Mouse (Mus musculus) neural tube, embryonic 13.5 days (tissue): ENCODE measurements around the gene Ky. TPM values are rescaled to one million over a fixed set of nuclear protein-coding genes. Genes with fewer than 3 reads are reported as not detected.

ENCODE experiments used
- ATAC-seq: fragments of 200-750 bp; cut with Nextera tagmentation; 2 replicates; pipeline ENCODE4 v1.8.0; 2017; ENCODE audit warnings: low read depth, mild to moderate bottlenecking, moderate TSS enrichment, moderate library complexity
- H3K27ac ChIP-seq: fragments of 300-500 bp; sonication (generic); replicated peaks from 2 replicates; pipeline ENCODE4 v1.5.1; 2015; ENCODE audit warnings: moderate library complexity, mild to moderate bottlenecking, inconsistent platforms
- H3K27me3 ChIP-seq: fragments of 300-500 bp; sonication (generic); 2 replicates; pipeline ENCODE4 v1.6.1; 2015; ENCODE audit warnings: mild to moderate bottlenecking, inconsistent platforms
- H3K36me3 ChIP-seq: fragments of 300-500 bp; sonication (generic); 2 replicates; pipeline ENCODE4 v1.6.1; 2015; ENCODE audit warnings: mild to moderate bottlenecking, inconsistent platforms
- H3K4me1 ChIP-seq: fragments of 300-500 bp; sonication (generic); replicated peaks from 2 replicates; pipeline ENCODE4 v1.6.1; 2015; ENCODE audit warnings: inconsistent platforms
- H3K4me2 ChIP-seq: fragments of 300-500 bp; sonication (generic); 2 replicates; pipeline ENCODE4 v1.6.1; 2015; ENCODE audit warnings: inconsistent platforms, mild to moderate bottlenecking, moderate library complexity
- H3K4me3 ChIP-seq: fragments of 300-500 bp; sonication (generic); 2 replicates; pipeline ENCODE4 v1.5.1; 2015; ENCODE audit warnings: mild to moderate bottlenecking, inconsistent platforms
- H3K9ac ChIP-seq: fragments of 300-500 bp; sonication (generic); 2 replicates; pipeline ENCODE4 v1.6.1; 2015; ENCODE audit warnings: moderate library complexity, mild to moderate bottlenecking, inconsistent platforms
- H3K9me3 ChIP-seq: fragments of 300-500 bp; sonication (generic); 2 replicates; pipeline ENCODE4 v1.6.1; 2016; ENCODE audit warnings: inconsistent platforms
- WGBS: fragments of 180-500 bp; shearing (Covaris S2); methylation state at CpG from one replicate; pipeline ENCODE4 v1.1.7; 2015; 5-methylcytosine and 5-hydroxymethylcytosine counted together
- polyA plus RNA-seq: library from polyadenylated mRNA; unstranded; fragments of >200 nt; fragmentation: Nextera tagmentation; extraction: Ambion mirVana; gene quantifications from 2 replicates; pipeline ENCODE4 v1.2.1, GENCODE M21; 2015

Gene Ky
- polyA plus RNA-seq, 1 experiment from 2014 or later, result 0.36 TPM

DNA sequence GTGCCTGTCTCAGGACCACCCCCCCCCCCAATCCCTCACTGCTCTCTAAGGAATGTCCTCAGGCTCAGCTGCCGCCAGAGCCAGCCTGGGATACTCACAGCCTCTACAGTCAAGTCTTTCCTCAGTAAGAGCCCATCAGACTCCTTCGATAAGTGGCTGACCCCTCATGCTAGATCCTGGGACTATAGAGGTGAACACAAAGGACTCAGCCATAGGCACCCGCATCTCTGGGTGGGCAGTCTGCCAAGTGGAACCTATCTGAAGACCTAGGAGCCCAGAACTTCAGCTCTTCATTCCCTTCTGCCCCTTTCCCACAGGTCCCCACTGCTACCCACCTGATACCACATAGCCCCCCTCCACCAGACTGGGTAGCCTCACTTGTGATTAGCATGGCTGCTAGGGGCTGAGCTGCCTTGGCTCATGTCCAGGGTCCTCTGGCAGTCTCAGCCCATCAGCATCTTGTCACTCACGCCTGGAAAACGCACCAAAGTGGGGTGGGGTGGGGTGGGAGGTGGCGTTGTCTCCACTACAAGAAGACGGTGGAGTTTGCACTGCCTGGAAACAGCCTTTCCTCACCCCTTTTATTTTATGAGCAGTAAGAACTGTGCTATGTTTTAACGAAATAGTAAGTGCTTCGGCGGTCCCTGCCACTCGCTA is 38.7 kb downstream of the Ky start:
- Histone ChIP-seq H3K27me3 (peaks cover 14% of the 10 kb centered on the region), H3K4me2 (peak overlapping the region; percentile 65), H3K9ac (peak overlapping the region; percentile 75), H3K4me3 (peak overlapping the region; percentile 38), H3K36me3 (no peaks in the 10 kb centered on the region), H3K27ac (peak overlapping the region; percentile 93), H3K9me3 (no peaks in the 10 kb centered on the region), H3K4me1 (peaks cover 38% of the 10 kb centered on the region)
- ATAC-seq, result peak; percentile 81
- WGBS, result 8% methylated on average over 11 of the region's 11 CpGs

DNA sequence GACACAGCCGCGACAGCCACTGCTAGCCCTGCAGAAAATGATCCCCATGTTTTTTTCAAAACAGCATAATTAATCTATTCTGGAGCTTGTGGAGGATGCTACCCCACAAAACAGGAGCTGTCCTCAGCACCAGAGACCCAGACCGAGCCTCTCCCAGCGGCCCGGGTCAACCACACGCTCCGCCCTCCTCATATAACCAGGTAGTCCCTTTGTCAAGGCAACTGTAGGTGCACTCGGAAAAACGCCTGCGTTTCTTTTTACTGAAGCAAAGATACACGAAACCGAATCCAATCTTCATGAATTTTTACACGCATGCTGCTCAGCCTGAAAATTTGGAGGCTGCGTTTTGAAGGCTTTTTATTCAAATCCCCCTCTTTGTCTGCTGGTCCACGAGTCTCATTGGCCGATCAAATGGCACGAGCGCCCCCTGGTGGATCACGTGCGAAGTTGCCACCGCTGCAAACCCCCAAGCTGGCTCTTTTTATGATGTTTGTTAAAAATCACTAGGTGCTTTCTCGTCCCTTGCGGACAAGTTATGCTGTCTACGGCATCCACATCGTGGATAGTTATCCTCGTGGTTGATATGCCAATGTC is 39.3 kb downstream of the Ky start:
- Histone ChIP-seq H3K9ac (peak overlapping the region; percentile 75), H3K4me1 (peaks cover 38% of the 10 kb centered on the region), H3K36me3 (no peaks in the 10 kb centered on the region), H3K4me2 (peak overlapping the region; percentile 65), H3K27ac (peak overlapping the region; percentile 93), H3K9me3 (no peaks in the 10 kb centered on the region), H3K4me3 (peak overlapping the region; percentile 38), H3K27me3 (peaks cover 14% of the 10 kb centered on the region)
- peak; percentile 80 for ATAC-seq
- under 1% methylated on average over 26 of the region's 26 CpGs for WGBS

DNA sequence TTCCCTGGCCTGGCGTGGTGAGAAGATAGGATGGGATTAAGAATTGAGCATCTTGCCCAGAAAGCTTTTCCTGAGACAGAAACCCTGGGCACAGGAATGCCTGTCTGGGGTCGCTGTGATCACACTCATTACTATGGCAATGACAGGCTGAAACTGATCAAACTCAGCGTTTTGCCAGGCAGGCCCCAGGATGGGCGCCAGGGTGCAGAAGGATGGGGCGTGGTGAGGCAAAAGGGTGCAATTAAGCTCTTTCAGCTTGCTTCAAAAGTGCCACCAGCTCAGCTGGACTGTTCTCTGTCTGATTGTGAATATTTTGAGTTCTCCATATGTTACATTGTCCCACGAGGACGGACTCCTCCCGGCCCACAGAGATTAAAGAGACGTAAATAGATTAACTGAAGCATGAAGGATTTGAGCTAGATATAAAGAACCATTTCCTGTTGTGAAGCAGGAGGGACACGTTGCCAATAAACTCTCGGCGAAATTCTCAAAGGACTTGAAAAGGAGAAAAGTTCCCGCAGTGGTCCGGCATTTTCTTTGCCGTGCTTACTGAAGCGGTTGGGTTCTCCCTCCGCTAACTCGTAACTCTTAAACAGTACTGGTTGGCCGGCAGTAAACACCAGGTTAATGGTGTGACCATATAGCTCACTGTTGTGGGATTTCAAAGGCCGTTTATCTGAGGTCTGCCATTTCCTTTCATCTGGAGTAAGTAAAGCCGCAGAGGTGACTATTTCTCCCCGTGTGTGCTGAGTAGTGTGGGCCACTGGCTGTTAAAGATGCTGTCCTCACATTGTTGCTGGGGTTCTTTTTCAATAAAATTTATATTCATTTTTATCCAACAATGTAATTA is 40.1 kb downstream of the Ky start:
- Histone ChIP-seq H3K4me1 (peaks cover 38% of the 10 kb centered on the region), H3K4me3 (peak overlapping the region; percentile 38), H3K9ac (peak overlapping the region; percentile 75), H3K27me3 (peaks cover 14% of the 10 kb centered on the region), H3K4me2 (peak overlapping the region; percentile 65), H3K36me3 (no peaks in the 10 kb centered on the region), H3K27ac (peak overlapping the region; percentile 93), H3K9me3 (no peaks in the 10 kb centered on the region)
- whole genome bisulfite sequencing, result 3% methylated on average over 22 of the region's 22 CpGs
- peak; percentile 29; the same call in 1 of the 2 replicates for ATAC-seq

DNA sequence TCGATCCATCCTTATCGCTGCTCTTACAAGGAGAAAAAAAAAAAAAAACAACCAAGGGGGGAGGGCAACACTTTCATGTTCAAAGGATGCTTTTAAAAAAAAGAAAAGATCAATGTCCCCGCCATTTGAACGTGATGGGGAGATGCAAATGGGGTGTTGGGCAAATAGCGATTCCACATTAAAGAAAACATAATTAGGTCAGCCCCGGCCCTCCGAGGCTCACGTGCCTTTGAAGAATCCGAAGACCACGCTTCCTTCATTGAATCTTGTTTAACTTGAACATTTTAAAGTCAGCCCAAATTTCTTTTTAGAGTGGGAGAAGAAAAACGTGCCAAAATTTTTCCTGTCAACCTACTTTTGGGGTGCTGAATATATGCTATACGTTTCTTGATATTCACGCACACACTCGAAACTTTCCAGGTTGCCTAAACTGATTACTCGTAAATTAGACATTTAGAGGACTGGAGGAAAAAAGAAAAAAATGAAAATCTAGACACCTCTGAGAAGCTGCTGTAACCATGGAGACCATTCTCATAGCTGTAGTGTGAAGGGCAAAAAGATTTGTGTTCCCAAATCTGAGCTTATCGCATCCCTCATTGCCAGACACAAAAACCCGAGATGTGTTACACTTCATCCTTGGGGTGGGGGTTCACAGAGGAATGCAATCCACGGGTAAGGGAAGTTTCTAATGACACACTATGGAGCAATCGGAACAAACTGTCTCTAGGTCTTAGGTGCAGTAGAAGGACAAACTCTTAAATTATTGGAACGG is 40.9 kb downstream of the Ky start:
- Histone ChIP-seq H3K27me3 (peaks cover 14% of the 10 kb centered on the region), H3K27ac (no peak overlapping the region)
- no peak for ATAC-seq

DNA sequence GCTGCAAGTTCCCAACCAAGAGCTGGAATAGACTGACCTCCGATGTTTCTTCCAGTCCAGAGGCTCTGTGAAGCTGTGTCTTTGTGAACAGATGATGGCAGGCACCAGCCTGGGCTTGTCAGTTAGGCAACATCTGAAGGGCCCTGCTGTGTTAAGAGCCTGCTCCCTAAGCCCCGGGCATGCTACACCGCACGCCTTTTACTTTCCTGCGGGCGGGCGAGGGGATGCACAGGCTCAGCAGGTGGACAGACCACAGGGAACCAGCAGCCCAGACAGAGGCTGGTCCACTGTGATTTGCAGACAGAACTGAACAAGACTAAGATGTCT is 41.4 kb downstream of the Ky start:
- H3K36me3 ChIP-seq, result no peaks in the 10 kb centered on the region
- no peak for ATAC-seq
- H3K9ac ChIP-seq, result no peak overlapping the region
- H3K9me3 ChIP-seq, result no peaks in the 10 kb centered on the region
- 33% methylated on average over 7 of the region's 7 CpGs for WGBS
- H3K4me1 ChIP-seq, result peaks cover 38% of the 10 kb centered on the region
- no peak overlapping the region for H3K4me3 ChIP-seq
- H3K27me3 ChIP-seq, result peaks cover 14% of the 10 kb centered on the region
- no peak overlapping the region for H3K27ac ChIP-seq
- H3K4me2 ChIP-seq, result no peak overlapping the region

More for the DNA sequence above, 40.9 kb downstream of the Ky start:
- Histone ChIP-seq H3K36me3 (no peaks in the 10 kb centered on the region), H3K4me3 (no peak overlapping the region), H3K9me3 (no peaks in the 10 kb centered on the region), H3K4me1 (peaks cover 38% of the 10 kb centered on the region), H3K9ac (no peak overlapping the region), H3K4me2 (peak overlapping the region; percentile 65)
- 55% methylated on average over 20 of the region's 20 CpGs for WGBS

DNA sequence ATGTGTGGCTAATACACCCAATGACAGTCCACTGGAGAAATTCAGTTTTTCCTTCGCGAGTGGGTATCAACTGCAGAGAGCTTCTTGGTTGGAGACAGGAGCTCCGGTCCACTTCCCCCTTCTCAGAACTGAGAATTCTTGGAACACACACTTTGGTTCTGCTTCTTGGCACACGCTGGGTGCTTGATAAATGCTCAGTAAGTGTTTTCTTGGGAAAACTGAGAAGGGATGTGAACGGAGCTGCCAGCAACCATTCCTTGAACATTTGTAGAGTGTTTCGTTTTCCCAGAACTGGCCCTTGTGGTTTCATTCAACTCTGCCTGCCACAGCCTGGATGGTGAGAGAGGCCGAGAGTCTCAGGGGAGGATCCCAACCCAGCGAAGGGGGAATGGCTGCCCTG is 43.7 kb downstream of the Ky start:
- WGBS, result 85% methylated on average over 8 of the region's 8 CpGs
- Histone ChIP-seq H3K9me3 (no peaks in the 10 kb centered on the region), H3K36me3 (no peaks in the 10 kb centered on the region), H3K4me3 (no peak overlapping the region), H3K4me1 (peaks cover 27% of the 10 kb centered on the region), H3K27ac (no peak overlapping the region), H3K4me2 (no peak overlapping the region), H3K9ac (no peak overlapping the region), H3K27me3 (peaks cover 14% of the 10 kb centered on the region)
- ATAC-seq, result no peak

DNA sequence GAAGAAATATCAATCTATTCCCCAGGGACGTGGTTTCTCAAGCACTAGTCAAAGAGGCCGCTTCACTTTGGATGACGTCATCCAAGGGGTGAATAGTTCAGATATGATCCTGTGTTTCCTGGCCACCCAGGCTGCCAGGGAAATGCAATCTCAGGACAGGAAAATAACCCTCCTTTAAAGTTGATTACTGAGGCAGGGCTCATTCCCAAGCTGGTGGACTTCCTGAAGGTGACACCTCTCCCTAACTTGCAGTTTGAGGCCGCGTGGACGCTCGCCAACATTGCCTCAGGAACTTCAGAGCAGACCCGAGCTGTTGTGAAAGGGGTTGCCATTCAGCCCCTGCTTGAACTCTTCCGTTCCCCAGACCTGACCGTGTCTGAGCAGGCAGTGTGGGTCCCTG is 46.2 kb downstream of the Ky start:
- ATAC-seq, result no peak
- no peak overlapping the region for H3K27ac ChIP-seq
- H3K4me3 ChIP-seq, result no peak overlapping the region
- no peak overlapping the region for H3K4me2 ChIP-seq
- no peaks in the 10 kb centered on the region for H3K9me3 ChIP-seq
- peaks cover 5% of the 10 kb centered on the region for H3K4me1 ChIP-seq
- 71% methylated on average over 10 of the region's 10 CpGs for WGBS
- H3K27me3 ChIP-seq, result peaks cover 14% of the 10 kb centered on the region
- no peak overlapping the region for H3K9ac ChIP-seq
- no peaks in the 10 kb centered on the region for H3K36me3 ChIP-seq

DNA sequence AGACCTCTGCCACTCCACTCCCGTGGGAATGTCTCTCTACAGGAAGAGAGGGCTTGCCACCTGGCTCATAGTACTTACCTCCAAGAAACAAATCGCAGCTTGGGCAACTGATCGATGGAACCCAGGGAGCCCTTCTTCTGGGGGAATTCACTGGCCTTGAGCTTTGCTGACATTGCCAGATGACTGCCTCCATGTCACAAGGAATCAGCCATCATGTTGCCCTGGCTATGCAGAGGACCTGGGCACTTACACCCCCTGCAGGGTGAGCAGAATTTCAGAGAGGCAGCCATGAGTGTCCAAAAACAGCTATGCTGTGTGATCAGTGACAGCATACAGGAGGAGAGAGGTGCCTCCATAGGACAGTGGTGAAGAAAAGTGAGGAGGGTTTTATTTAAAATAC is 48.2 kb downstream of the Ky start:
- Histone ChIP-seq H3K36me3 (no peaks in the 10 kb centered on the region), H3K27ac (no peak overlapping the region), H3K4me1 (no peaks in the 10 kb centered on the region), H3K9me3 (no peaks in the 10 kb centered on the region), H3K9ac (no peak overlapping the region), H3K4me2 (no peak overlapping the region), H3K27me3 (no peaks in the 10 kb centered on the region), H3K4me3 (no peak overlapping the region)
- no peak for ATAC-seq
- WGBS, result 94% methylated on average over 3 of the region's 3 CpGs

DNA sequence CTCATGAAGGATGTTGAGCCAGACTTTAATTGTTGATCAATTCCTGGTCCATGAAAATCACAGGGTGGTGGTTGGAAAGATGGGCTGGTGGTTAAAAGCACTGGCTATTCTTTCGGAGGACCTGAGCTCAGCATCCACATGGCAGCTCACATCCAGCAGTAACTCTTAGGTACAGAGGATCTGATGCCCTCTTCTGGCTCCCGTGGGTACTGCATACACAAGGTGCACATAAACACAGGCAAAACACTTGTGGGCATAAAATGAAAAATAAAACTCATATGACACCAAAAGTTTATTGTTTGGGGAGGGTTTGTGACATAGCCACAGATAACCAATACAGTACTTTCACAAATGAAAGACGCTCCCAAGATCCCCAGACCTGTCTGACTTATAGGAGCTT is 52.9 kb downstream of the Ky start:
- H3K9me3 ChIP-seq, result no peaks in the 10 kb centered on the region
- no peak overlapping the region for H3K27ac ChIP-seq
- H3K4me1 ChIP-seq, result no peaks in the 10 kb centered on the region
- no peak overlapping the region for H3K9ac ChIP-seq
- no peak overlapping the region for H3K4me3 ChIP-seq
- ATAC-seq, result no peak
- no peaks in the 10 kb centered on the region for H3K36me3 ChIP-seq
- no peaks in the 10 kb centered on the region for H3K27me3 ChIP-seq
- H3K4me2 ChIP-seq, result no peak overlapping the region
- 96% methylated on average over 3 of the region's 3 CpGs for WGBS

DNA sequence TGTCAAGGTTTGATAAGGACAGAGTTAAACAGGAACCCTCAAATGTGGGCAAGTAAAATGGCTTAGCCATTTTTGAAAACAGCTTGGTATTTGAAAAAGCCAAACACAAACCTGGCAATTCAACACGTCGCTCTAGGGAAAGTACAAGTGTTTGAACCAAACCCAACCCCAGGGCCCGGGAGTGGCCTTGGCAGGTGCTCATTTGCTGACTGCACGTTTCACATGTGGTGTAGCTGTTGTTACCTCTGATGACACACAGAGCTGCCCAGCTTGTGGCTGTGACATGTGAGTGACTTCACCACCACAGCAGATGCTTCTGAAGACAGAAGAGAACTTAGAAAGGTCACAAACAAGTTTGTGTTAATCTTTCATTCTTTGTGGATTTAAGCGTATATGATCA is 67.3 kb downstream of the Ky start:
- H3K36me3 ChIP-seq, result no peaks in the 10 kb centered on the region
- H3K4me3 ChIP-seq, result no peak overlapping the region
- no peaks in the 10 kb centered on the region for H3K27me3 ChIP-seq
- WGBS, result 84% methylated on average over 5 of the region's 5 CpGs
- no peak for ATAC-seq
- no peak overlapping the region for H3K27ac ChIP-seq
- H3K9ac ChIP-seq, result no peak overlapping the region
- peaks cover 13% of the 10 kb centered on the region for H3K4me1 ChIP-seq
- no peak overlapping the region for H3K4me2 ChIP-seq
- H3K9me3 ChIP-seq, result no peaks in the 10 kb centered on the region

DNA sequence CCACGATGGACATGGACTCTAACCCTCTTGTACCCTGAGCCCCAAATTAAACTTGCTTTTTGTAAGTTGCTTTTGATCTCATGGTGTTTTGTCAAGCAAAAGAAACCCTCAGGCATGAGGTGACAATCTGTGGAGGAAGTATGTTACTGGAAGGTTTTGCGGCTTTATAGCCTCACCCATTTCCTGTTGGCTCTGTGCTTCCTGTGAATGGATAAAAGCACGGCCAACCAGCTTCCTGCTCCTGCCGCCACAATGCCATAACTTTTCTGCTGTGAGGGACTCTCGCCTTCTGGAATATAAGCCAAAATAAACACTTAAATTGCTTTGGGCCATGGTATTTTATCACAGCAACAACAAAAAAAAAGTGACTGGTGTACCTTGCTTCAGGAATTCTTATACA is 71.9 kb downstream of the Ky start:
- Histone ChIP-seq H3K9me3 (no peaks in the 10 kb centered on the region), H3K27ac (no peak overlapping the region), H3K9ac (no peak overlapping the region), H3K36me3 (no peaks in the 10 kb centered on the region), H3K4me2 (no peak overlapping the region), H3K4me1 (peaks cover 13% of the 10 kb centered on the region), H3K27me3 (no peaks in the 10 kb centered on the region), H3K4me3 (no peak overlapping the region)
- WGBS, result 72% methylated on average over 5 of the region's 5 CpGs
- ATAC-seq, result no peak

DNA sequence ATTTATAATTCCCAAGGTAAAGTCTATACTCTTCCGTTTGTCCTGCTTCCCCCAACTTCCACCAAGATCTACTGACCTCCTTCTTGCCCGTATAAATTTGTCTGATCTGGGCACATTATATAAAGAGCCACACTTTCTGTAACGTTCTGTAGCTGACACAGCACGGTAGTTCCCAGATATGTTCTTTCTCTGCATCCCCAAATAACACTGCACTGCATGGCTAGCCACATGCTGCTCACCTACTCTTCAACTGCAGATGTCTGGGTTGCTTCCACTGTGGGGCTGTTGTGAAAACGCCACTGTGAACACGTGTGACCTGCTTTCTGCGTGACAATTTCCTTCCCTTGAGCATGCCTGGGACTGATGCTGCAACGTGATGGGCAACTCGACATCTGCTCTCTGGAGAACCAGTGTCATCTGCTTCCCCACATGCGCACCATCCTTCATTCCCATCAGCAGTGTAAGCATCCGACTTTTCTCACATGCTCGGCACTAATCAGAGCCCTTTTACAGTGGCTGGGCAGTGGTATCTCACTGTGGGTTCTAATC is 76.4 kb downstream of the Ky start:
- 73% methylated on average over 12 of the region's 12 CpGs for WGBS

More for the DNA sequence above, 76.4 kb downstream of the Ky start:
- H3K27ac ChIP-seq, result no peak overlapping the region
- H3K9ac ChIP-seq, result no peak overlapping the region
- peaks cover 27% of the 10 kb centered on the region for H3K36me3 ChIP-seq
- no peaks in the 10 kb centered on the region for H3K9me3 ChIP-seq
- ATAC-seq, result no peak
- H3K27me3 ChIP-seq, result no peaks in the 10 kb centered on the region
- no peak overlapping the region for H3K4me2 ChIP-seq
- no peak overlapping the region for H3K4me3 ChIP-seq
- H3K4me1 ChIP-seq, result no peaks in the 10 kb centered on the region
